Mouse (Mus musculus) neural tube, embryonic 11.5 days (tissue): ENCODE results near the gene 5730522E02Rik. TPM values are rescaled to one million over a fixed set of nuclear protein-coding genes. Genes with fewer than 3 reads are reported as not detected.

Experiments
- ATAC-seq: fragments of 200-750 bp; cut with Nextera tagmentation; 2 replicates; pipeline ENCODE4 v1.8.0; 2017; ENCODE audit warnings: moderate number of reproducible peaks, mild to moderate bottlenecking, moderate TSS enrichment, moderate library complexity; ENCODE audit not compliant: insufficient read depth, low FRiP score, low TSS enrichment
- DNase-seq: peaks from one replicate; pipeline ENCODE4 v3.0.0-alpha.2; 2015; ENCODE audit warnings: low spot score
- H3K27ac ChIP-seq: fragments of 300-500 bp; sonication (generic); 2 replicates; pipeline ENCODE4 v1.5.1; 2014; ENCODE audit warnings: low read depth, mild to moderate bottlenecking, low read length
- H3K27me3 ChIP-seq: fragments of 300-500 bp; sonication (generic); 2 replicates; pipeline ENCODE4 v1.6.1; 2014; ENCODE audit warnings: mild to moderate bottlenecking, low read length, mixed read lengths; ENCODE audit not compliant: control insufficient read depth, insufficient read depth
- H3K36me3 ChIP-seq: fragments of 300-500 bp; sonication (generic); 2 replicates; pipeline ENCODE4 v1.6.1; 2014; ENCODE audit warnings: mild to moderate bottlenecking, low read length, moderate library complexity, mixed read lengths; ENCODE audit not compliant: control insufficient read depth, insufficient read depth
- H3K4me1 ChIP-seq: fragments of 300-500 bp; sonication (generic); 2 replicates; pipeline ENCODE4 v1.6.1; 2014; ENCODE audit warnings: low read length, mixed read lengths; ENCODE audit not compliant: control insufficient read depth, insufficient read depth
- H3K4me2 ChIP-seq: fragments of 300-500 bp; sonication (generic); 2 replicates; pipeline ENCODE4 v1.6.1; 2014; ENCODE audit warnings: low read depth, mild to moderate bottlenecking, moderate library complexity
- H3K4me3 ChIP-seq: fragments of 300-500 bp; sonication (generic); 2 replicates; pipeline ENCODE4 v1.5.1; 2014; ENCODE audit warnings: low read depth, low read length
- H3K9ac ChIP-seq: fragments of 300-500 bp; sonication (generic); 2 replicates; pipeline ENCODE4 v1.6.1; 2014; ENCODE audit warnings: mild to moderate bottlenecking, low read length
- H3K9me3 ChIP-seq: fragments of 300-500 bp; sonication (generic); 2 replicates; pipeline ENCODE4 v1.6.1; 2016; ENCODE audit warnings: low read length; ENCODE audit not compliant: control insufficient read depth
- WGBS: fragments of 180-500 bp; shearing (Covaris S2); extraction: QIAGEN DNeasy Blood & Tissue Kit; methylation state at CpG from one replicate; pipeline ENCODE4 v1.1.7; 2014; 5-methylcytosine and 5-hydroxymethylcytosine counted together
- polyA plus RNA-seq: library from polyadenylated mRNA; unstranded; fragments of >200 nt; fragmentation: Nextera tagmentation; extraction: Ambion mirVana; gene quantifications from 2 replicates; pipeline ENCODE4 v1.2.1, GENCODE M21; 2014

Gene 5730522E02Rik
- polyA plus RNA-seq, 1 experiment from 2014 or later, result 4.6 TPM

DNA sequence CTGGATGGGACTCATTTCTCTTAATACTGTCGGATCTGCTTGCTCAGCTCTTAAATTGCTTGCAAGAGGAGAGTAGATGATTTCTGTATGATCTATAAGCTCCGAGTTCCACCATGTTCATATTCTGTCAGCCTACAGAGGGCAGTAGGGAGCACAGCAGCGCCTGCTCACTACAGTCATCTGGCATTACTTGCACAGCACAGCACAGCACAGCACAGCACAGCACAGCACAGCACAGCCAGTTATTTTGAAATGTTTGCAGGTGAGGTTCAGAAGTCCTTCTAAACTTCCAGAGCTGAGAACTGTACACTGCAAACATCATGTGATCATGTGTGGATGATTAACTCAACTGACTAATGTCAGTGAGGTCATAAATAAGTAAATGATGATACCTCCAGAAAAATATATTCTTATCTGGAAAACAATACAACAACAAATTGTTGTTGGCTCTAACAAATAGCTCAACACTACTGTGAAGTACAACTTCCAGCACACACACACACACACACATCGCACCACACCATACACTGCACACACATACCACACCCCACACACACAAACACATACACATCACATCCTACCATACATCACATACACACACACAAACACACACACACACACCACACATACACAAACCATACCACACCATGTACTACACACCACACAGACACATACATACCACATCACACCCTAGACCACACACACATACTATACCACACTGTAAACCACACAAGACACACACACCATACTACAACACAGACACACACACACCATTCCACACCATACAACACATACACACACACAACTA, 9.4 kb downstream of the 5730522E02Rik start:
- no peak overlapping the region for H3K27ac ChIP-seq
- H3K36me3 ChIP-seq, result no peaks in the 10 kb centered on the region
- H3K9me3 ChIP-seq, result no peaks in the 10 kb centered on the region
- H3K9ac ChIP-seq, result no peak overlapping the region
- no peaks in the 10 kb centered on the region for H3K27me3 ChIP-seq
- DNase-seq (peak; percentile 52), ATAC-seq (peak; percentile 75)
- H3K4me3 ChIP-seq, result no peak overlapping the region
- H3K4me2 ChIP-seq, result no peak overlapping the region
- H3K4me1 ChIP-seq, result no peaks in the 10 kb centered on the region
- WGBS, result 54% methylated on average over 4 of the region's 4 CpGs

DNA sequence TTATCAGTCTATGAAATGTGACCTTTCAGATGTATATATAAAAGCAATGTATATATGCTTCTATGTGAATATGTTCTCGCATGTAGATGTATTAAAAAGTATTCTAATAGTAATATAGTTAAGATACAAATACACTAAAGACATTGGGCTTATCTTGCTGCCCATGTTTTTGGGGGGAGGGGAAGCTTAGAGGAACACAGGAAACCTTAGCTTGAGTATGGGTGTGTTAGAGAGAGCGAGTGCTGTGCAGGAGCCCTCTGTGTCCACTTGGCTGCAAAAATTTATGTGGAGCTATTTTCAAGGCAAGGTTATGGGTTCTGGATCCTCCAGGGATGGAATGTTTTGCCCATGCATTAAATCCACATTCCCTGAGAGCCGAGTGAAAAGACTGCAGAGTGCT, 15.1 kb downstream of the 5730522E02Rik start:
- ATAC-seq, result no peak
- Histone ChIP-seq H3K27me3 (no peaks in the 10 kb centered on the region), H3K27ac (no peak overlapping the region), H3K4me1 (no peaks in the 10 kb centered on the region), H3K9ac (no peak overlapping the region), H3K36me3 (no peaks in the 10 kb centered on the region), H3K4me3 (no peak overlapping the region), H3K4me2 (no peak overlapping the region), H3K9me3 (no peaks in the 10 kb centered on the region)
- DNase-seq, result no peak
- 88% methylated on average over 3 of the region's 3 CpGs for WGBS

DNA sequence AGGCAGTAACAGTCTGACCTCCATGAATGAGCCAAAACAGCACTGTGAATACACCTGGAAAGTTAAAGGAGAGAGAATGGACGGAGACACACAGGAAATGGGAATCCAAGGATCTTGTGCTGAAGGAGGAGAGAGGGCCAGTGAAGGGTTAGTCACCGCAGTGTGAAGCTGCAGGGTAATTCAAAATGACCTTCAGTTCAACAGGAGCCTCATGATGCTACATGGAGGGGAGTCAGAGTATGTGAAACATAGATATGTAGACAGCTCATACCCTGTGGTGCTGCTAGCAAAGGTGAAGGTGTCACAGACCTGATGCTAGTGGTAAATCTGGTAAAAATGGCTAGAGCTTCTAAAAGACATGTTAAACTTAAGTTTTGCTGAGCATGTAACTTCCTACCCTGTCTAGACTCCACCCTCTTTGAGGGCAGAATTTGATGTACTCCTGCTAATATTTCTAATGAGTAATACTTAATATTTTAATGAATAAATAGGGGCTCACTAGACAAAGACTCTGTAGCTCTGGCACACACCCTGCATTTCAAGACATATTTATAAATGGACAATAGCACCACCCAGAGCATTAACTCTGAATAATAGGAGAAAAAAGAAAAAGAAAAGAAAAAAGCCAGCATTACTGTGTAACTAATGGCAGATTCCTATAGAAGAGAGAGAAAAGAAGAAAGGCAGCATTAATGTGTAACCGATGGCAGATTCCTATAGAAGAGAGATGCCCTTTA, 23.2 kb downstream of the 5730522E02Rik start:
- H3K27me3 ChIP-seq, result no peaks in the 10 kb centered on the region
- no peaks in the 10 kb centered on the region for H3K4me1 ChIP-seq
- H3K9me3 ChIP-seq, result no peaks in the 10 kb centered on the region
- H3K4me2 ChIP-seq, result no peak overlapping the region
- no peaks in the 10 kb centered on the region for H3K36me3 ChIP-seq
- WGBS, result 80% methylated on average over 3 of the region's 3 CpGs
- no peak overlapping the region for H3K9ac ChIP-seq
- ATAC-seq (no peak), DNase-seq (no peak)
- no peak overlapping the region for H3K4me3 ChIP-seq
- H3K27ac ChIP-seq, result no peak overlapping the region

DNA sequence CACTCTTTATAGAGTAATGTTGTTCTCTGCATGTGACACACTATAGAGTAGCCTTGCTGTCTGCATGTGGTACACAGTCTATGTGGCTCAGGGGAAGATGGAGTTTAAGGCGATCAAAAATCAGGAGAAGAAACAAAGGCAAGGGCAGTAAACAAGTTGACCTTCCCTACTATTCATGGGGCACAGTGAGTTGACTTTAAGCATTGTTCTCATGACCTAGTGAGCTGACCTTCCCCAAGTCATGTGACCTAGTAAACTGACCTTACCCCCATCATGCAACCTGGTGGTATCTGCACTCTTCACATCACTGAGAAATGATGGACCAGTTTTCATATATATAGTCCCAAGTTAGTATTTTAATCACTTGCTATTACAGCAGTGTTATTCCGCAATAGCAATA, 40.0 kb downstream of the 5730522E02Rik start:
- Histone ChIP-seq H3K27me3 (no peaks in the 10 kb centered on the region), H3K4me2 (no peak overlapping the region), H3K9ac (no peak overlapping the region), H3K4me3 (no peak overlapping the region), H3K9me3 (no peaks in the 10 kb centered on the region), H3K4me1 (no peaks in the 10 kb centered on the region), H3K36me3 (no peaks in the 10 kb centered on the region), H3K27ac (no peak overlapping the region)
- 91% methylated on average over 2 of the region's 2 CpGs for WGBS
- no peak for DNase-seq
- no peak for ATAC-seq

DNA sequence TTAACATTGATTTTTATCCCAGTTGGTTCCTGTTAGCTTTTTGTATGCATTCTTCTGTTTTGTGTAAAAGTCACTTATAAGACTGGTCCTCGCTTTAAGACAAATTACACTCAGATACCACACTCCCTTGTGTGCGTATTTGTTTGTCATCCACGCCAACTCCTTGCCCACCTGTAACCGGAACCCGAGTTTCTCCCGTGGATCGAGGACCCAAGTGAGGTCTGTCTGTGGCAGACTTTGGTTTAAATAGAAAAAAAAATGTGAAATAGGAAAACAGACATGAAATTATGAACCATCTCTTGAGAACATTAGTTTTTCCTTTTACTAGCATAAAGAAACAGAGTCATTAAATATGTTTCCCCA, 43.0 kb downstream of the 5730522E02Rik start:
- Histone ChIP-seq H3K9ac (no peak overlapping the region), H3K27ac (no peak overlapping the region), H3K27me3 (no peaks in the 10 kb centered on the region), H3K36me3 (no peaks in the 10 kb centered on the region), H3K4me3 (no peak overlapping the region), H3K4me2 (no peak overlapping the region), H3K9me3 (no peaks in the 10 kb centered on the region), H3K4me1 (no peaks in the 10 kb centered on the region)
- DNase-seq, result no peak
- ATAC-seq, result no peak
- 93% methylated on average over 7 of the region's 7 CpGs for WGBS

DNA sequence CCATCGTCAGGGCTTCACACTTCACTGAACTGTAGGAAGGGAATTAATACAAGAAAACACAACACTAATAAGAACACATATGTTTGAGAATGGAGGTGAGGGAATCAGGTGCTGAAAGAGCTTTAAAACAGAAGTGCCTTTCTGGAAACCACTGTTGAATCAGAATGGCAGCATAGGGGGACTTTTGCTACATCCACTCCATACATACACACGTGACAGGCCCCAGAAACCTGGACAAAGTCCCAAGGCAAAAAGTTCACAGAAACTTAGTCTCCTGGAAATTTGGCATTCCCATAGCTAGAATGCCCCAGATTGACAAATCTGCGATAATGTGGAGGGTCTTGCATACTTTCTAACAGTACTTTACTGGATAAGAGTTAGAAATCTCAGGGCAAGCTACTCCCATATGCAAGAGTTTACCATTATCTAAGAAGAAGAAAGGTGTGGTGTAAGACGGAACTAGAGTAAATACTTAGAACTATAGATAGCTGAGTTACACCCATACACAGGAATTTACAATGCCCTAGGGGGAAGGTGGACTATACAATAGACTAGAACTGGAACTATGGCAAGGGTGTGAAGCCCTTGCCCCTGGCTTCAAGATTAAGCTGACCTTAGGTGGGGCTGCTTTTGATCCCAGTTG, 43.5 kb downstream of the 5730522E02Rik start:
- H3K9ac ChIP-seq, result no peak overlapping the region
- DNase-seq, result no peak
- no peaks in the 10 kb centered on the region for H3K36me3 ChIP-seq
- H3K4me2 ChIP-seq, result no peak overlapping the region
- H3K4me1 ChIP-seq, result no peaks in the 10 kb centered on the region
- no peak for ATAC-seq
- H3K9me3 ChIP-seq, result no peaks in the 10 kb centered on the region
- H3K27me3 ChIP-seq, result no peaks in the 10 kb centered on the region
- WGBS, result 88% methylated on average over 4 of the region's 4 CpGs
- no peak overlapping the region for H3K27ac ChIP-seq
- H3K4me3 ChIP-seq, result no peak overlapping the region

DNA sequence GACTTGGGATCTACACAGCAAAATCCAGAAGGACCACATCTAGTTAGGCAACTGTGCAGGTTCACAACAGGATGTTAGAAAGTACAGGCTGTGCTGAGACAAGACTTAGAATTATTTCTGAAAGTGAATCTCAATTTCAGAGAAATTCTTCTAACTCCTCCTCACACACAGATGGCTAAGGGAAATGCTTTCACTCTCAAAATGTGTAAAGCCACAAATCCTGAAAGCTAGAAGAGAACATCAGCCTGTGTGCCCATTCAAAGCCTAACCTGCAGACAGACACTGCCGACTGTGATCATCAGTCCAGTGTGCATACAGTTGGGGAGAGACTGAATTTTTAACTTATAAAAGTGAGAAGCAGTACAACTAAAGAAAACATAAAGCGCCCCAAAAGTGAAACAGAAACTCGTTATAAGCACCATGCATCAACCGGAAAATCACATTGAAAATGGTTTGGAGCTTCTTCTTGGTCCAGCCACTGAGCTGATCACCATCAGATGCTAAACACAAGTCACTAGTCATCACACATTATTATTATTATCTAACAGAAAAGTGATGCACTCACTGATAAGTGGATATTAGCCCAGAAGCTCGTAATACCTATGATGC, 45.8 kb downstream of the 5730522E02Rik start:
- DNase-seq, result no peak
- Histone ChIP-seq H3K4me1 (no peaks in the 10 kb centered on the region), H3K27me3 (no peaks in the 10 kb centered on the region), H3K9ac (no peak overlapping the region), H3K9me3 (no peaks in the 10 kb centered on the region), H3K4me2 (no peak overlapping the region), H3K36me3 (no peaks in the 10 kb centered on the region), H3K4me3 (no peak overlapping the region), H3K27ac (no peak overlapping the region)
- WGBS, result 89% methylated on average over 5 of the region's 5 CpGs
- no peak for ATAC-seq

DNA sequence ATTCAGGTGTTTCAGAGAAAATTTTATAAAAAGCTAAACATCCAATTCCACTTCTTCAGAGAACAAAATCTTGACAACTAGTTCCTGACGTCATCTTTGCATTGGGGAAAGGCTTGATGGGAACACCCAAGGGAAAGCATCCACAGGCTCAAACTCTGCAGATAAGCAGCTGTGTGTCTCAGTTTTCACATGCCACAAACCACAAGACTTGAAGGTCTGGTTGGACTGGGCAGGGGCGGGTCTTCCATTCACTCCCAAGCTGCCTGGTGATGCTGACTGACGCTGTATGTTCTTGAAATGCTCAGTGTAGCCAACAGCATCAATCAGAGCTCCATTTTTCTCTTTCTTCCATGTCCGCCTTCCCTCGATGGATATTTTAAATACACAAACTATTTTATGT, 49.2 kb downstream of the 5730522E02Rik start:
- no peak overlapping the region for H3K27ac ChIP-seq
- no peak overlapping the region for H3K9ac ChIP-seq
- H3K4me1 ChIP-seq, result no peaks in the 10 kb centered on the region
- H3K4me2 ChIP-seq, result no peak overlapping the region
- H3K4me3 ChIP-seq, result no peak overlapping the region
- WGBS, result 80% methylated on average over 5 of the region's 5 CpGs
- H3K9me3 ChIP-seq, result no peaks in the 10 kb centered on the region
- no peaks in the 10 kb centered on the region for H3K27me3 ChIP-seq
- DNase-seq (no peak), ATAC-seq (no peak)
- H3K36me3 ChIP-seq, result no peaks in the 10 kb centered on the region
